Mouse (Mus musculus) leukemia stem cell, adult 10-12 weeks (primary cell): Measurements from ENCODE around the gene Lipo4. TPM values are rescaled to one million over a fixed set of nuclear protein-coding genes. Genes with fewer than 3 reads are reported as not detected.

Source experiments
- polyA plus RNA-seq: library from polyadenylated mRNA; stranded (reverse); fragments of >175 nt; gene quantifications from 2 replicates; pipeline ENCODE4 v1.2.3, GENCODE M21; 2012; ENCODE audit warnings: low replicate concordance

The Lipo4 gene
- polyA plus RNA-seq = not detected in 2 replicates

GRCm38 (mm10) chr19:33517680-33518079 lies at the start of gene Lipo4:
Gene Lipo4, minus strand, starts transcription at chr19:33517780.

Other genes starting within 250 kb of the Lipo4 start
- 0.43 and 0.97 TPM in 2 replicates for gene Rnls, start 125.5 kb downstream of the Lipo4 start, polyA plus RNA-seq
- gene Gm8978, start 107.5 kb upstream of the Lipo4 start, polyA plus RNA-seq = not detected in 2 replicates
- not detected in 2 replicates for gene Lipo2, start 233.6 kb upstream of the Lipo4 start, polyA plus RNA-seq
- 1.2 and 1.5 TPM in 2 replicates for gene Lipo3, start 244.2 kb upstream of the Lipo4 start, polyA plus RNA-seq